Mouse (Mus musculus) neural tube, embryonic 10.5 days (tissue): ENCODE results near the gene Cyp2t4.

Experiments used
- DNase-seq: peaks from one replicate; pipeline ENCODE4 v3.0.0-alpha.2; 2017; ENCODE audit warnings: low spot score; ENCODE audit errors: extremely low spot score

The Cyp2t4 gene

GRCm38 (mm10) chr7:27153205-27153764 lies at the start of gene Cyp2t4:
TSS of gene Cyp2t4 (plus strand) at chr7:27153714.
- DNase-seq = no peak

- no peak for DNase-seq
Measured at GRCm38 (mm10) chr7:27104882-27105281, 48.6 kb upstream of the Cyp2t4 start.

- DNase-seq = no peak
Measured at GRCm38 (mm10) chr7:27110327-27110726, 43.2 kb upstream of the Cyp2t4 start.

- no peak for DNase-seq
Measured at GRCm38 (mm10) chr7:27111038-27111437, 42.5 kb upstream of the Cyp2t4 start.

GRCm38 (mm10) chr7:27111987-27112386 lies 41.5 kb upstream of the Cyp2t4 start:
- no peak for DNase-seq

GRCm38 (mm10) chr7:27118033-27118511 lies 35.4 kb upstream of the Cyp2t4 start:
- DNase-seq = no peak

GRCm38 (mm10) chr7:27119676-27120075 lies 33.8 kb upstream of the Cyp2t4 start, which contains the start of gene Cyp2f2:
TSS of gene Cyp2f2 (plus strand) at chr7:27119909.
- DNase-seq = no peak

- DNase-seq = no peak
Measured at GRCm38 (mm10) chr7:27124305-27124832, 29.1 kb upstream of the Cyp2t4 start.

- DNase-seq = no peak
Measured at GRCm38 (mm10) chr7:27124969-27125368, 28.5 kb upstream of the Cyp2t4 start.

- DNase-seq = peak; percentile 31
Measured at GRCm38 (mm10) chr7:27128162-27128561, 25.4 kb upstream of the Cyp2t4 start.

- no peak for DNase-seq
Measured at GRCm38 (mm10) chr7:27128946-27129345, 24.6 kb upstream of the Cyp2t4 start.

- DNase-seq = no peak
Measured at GRCm38 (mm10) chr7:27129811-27130210, 23.7 kb upstream of the Cyp2t4 start.

GRCm38 (mm10) chr7:27130521-27131370 lies 22.8 kb upstream of the Cyp2t4 start:
- DNase-seq = no peak

GRCm38 (mm10) chr7:27131387-27131786 lies 22.1 kb upstream of the Cyp2t4 start:
- no peak for DNase-seq

- DNase-seq = peak; percentile 52
Measured at GRCm38 (mm10) chr7:27132588-27132987, 20.9 kb upstream of the Cyp2t4 start.

GRCm38 (mm10) chr7:27133156-27133555 lies 20.4 kb upstream of the Cyp2t4 start:
- no peak for DNase-seq

- no peak for DNase-seq
Measured at GRCm38 (mm10) chr7:27133757-27134156, 19.8 kb upstream of the Cyp2t4 start.

- DNase-seq = no peak
Measured at GRCm38 (mm10) chr7:27136410-27136996, 17.0 kb upstream of the Cyp2t4 start.

- DNase-seq = no peak
Measured at GRCm38 (mm10) chr7:27156005-27156404, 2.5 kb downstream of the Cyp2t4 start.

GRCm38 (mm10) chr7:27158171-27158570 lies 4.7 kb downstream of the Cyp2t4 start:
- DNase-seq = no peak

GRCm38 (mm10) chr7:27159256-27159655 lies 5.7 kb downstream of the Cyp2t4 start:
- no peak for DNase-seq

GRCm38 (mm10) chr7:27159882-27160281 lies 6.4 kb downstream of the Cyp2t4 start:
- DNase-seq = peak; percentile 82
